Mouse (Mus musculus) adrenal gland, adult 2 months (tissue): ENCODE data around the gene Igsf3. TPM values are rescaled to one million over a fixed set of nuclear protein-coding genes. Genes with fewer than 3 reads are reported as not detected.

Experiments used
- DNase-seq: peaks from one replicate; pipeline ENCODE4 v3.0.0; 2021
- polyA plus RNA-seq: library from polyadenylated mRNA; depleted of rRNA; stranded (reverse); fragments of >200 nt; gene quantifications from 2 replicates; pipeline ENCODE4 v1.2.3, GENCODE M21; 2012; rRNA removed
- total RNA-seq, 2 experiments: library from RNA; stranded (reverse); gene quantifications; 2 replicates each; pipeline ENCODE4 v1.2.3; 2021

Gene Igsf3
- total and polyA plus RNA-seq, 3 experiments, result 2.1 to 8.3 (median 3.4) TPM

- no peak for DNase-seq
These were observed 124.7 kb downstream of the Igsf3 start for GRCm38 (mm10) chr3:101501611-101502010.

- DNase-seq, result peak; percentile 50
These were observed 125.3 kb downstream of the Igsf3 start for GRCm38 (mm10) chr3:101502086-101502760.

- DNase-seq, result peak; percentile 92
These were observed 129.3 kb downstream of the Igsf3 start for GRCm38 (mm10) chr3:101506179-101506578.

- DNase-seq, result peak; percentile 88
These were observed 130.3 kb downstream of the Igsf3 start for GRCm38 (mm10) chr3:101506970-101507702.

- DNase-seq, result no peak
These were observed 130.9 kb downstream of the Igsf3 start for GRCm38 (mm10) chr3:101507766-101508165.

GRCm38 (mm10) chr3:101509707-101510544 lies 133.0 kb downstream of the Igsf3 start:
- no peak for DNase-seq

GRCm38 (mm10) chr3:101510632-101511031 lies 133.7 kb downstream of the Igsf3 start:
- DNase-seq, result no peak

Other genes starting within 250 kb of the Igsf3 start
- gene Cd2, start 89.1 kb upstream of the Igsf3 start, total RNA-seq, result 1 to 10 TPM in 1 of 2 experiments, under 1 TPM in 1; 0.37 to 1.5 TPM
- 0.55 and 0.93 TPM in 2 replicates for gene Cd2, start 89.1 kb upstream of the Igsf3 start, polyA plus RNA-seq
- 1,000 to 10,000 TPM in 1 of 2 experiments, 100 to 1,000 TPM in 1; 611 to 1,035 TPM for gene Atp1a1, start 227.6 kb downstream of the Igsf3 start, total RNA-seq
- gene Atp1a1, start 227.6 kb downstream of the Igsf3 start, polyA plus RNA-seq, result 301 and 380 TPM in 2 replicates